Mouse (Mus musculus) heart, adult 2 months (tissue): ENCODE results near the gene Clstn2.

Source experiments
- CTCF ChIP-seq: fragments of 200-600 bp; IDR thresholded peaks from 2 replicates; pipeline ENCODE4 v1.8.1; 2022; ENCODE audit warnings: antibody characterized with exemption, mild to moderate bottlenecking, moderate library complexity
- EP300 ChIP-seq: fragments of 200-500 bp; IDR thresholded peaks from 2 replicates; pipeline ENCODE4 v1.6.1; 2011; ENCODE audit warnings: low read depth, low read length, control low read depth; ENCODE audit not compliant: insufficient read depth
- POLR2A ChIP-seq: fragments of 200-500 bp; IDR thresholded peaks from 2 replicates; pipeline ENCODE4 v1.6.1; 2011; ENCODE audit warnings: mild to moderate bottlenecking, low read depth, low read length, control low read depth; ENCODE audit not compliant: insufficient read depth

DNA sequence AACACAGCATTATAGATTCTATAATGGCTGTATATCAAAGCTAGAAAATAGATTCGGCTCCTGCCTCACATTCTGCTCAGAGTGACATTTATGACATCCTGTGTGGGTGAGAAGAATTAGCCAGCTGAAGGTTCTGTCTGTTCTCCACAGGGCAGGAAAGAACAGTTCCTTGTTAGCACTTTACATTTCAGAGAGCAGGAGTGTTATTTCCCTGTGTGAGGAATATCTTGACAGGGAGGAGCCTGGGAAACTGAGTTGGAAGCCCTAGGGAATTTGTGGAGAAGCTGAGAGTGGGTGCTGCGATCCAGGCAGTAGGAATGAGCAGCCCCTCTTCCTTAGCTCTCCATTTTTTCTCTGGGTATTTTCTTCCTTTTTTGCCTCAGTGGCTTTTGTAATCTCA, 286.4 kb downstream of the Clstn2 start:
- TF ChIP-seq EP300: no peak
- TF ChIP-seq POLR2A: no peak
- TF ChIP-seq CTCF: no peak
